Mouse (Mus musculus) limb, embryonic 10.5 days (tissue): ENCODE measurements around the gene 4930596D02Rik. TPM values are rescaled to one million over a fixed set of nuclear protein-coding genes. Genes with fewer than 3 reads are reported as not detected.

Source experiments
- DNase-seq: peaks from one replicate; pipeline ENCODE4 v3.0.0-alpha.2; 2017; ENCODE audit warnings: low spot score
- H3K27ac ChIP-seq: fragments of 300-500 bp; sonication (generic); 2 replicates; pipeline ENCODE4 v1.5.1; 2016; ENCODE audit warnings: mild to moderate bottlenecking
- H3K27me3 ChIP-seq: fragments of 300-500 bp; sonication (generic); 2 replicates; pipeline ENCODE4 v1.6.1; 2016; ENCODE audit warnings: low read depth, mild to moderate bottlenecking; ENCODE audit not compliant: poor library complexity, severe bottlenecking
- H3K36me3 ChIP-seq: fragments of 300-500 bp; sonication (generic); 2 replicates; pipeline ENCODE4 v1.6.1; 2016; ENCODE audit warnings: mild to moderate bottlenecking, moderate library complexity
- H3K4me1 ChIP-seq: fragments of 300-500 bp; sonication (generic); 2 replicates; pipeline ENCODE4 v1.6.1; 2016
- H3K4me3 ChIP-seq: fragments of 300-500 bp; sonication (generic); 2 replicates; pipeline ENCODE4 v1.5.1; 2016; ENCODE audit warnings: mild to moderate bottlenecking, moderate library complexity
- H3K9me3 ChIP-seq: fragments of 300-500 bp; sonication (generic); replicated peaks from 2 replicates; pipeline ENCODE4 v1.6.1; 2016; ENCODE audit warnings: mild to moderate bottlenecking
- WGBS: fragments of 180-500 bp; shearing (Covaris S2); methylation state at CpG from one replicate; pipeline ENCODE4 v1.1.7; 2016; 5-methylcytosine and 5-hydroxymethylcytosine counted together
- polyA plus RNA-seq: library from polyadenylated mRNA; unstranded; fragments of >200 nt; fragmentation: Nextera tagmentation; extraction: Ambion mirVana; gene quantifications from 2 replicates; pipeline ENCODE4 v1.2.1, GENCODE M21; 2016

4930596D02Rik gene
- polyA plus RNA-seq: not detected in 2 replicates

GRCm38 (mm10) chr14:35811878-35812277, at the start of gene 4930596D02Rik:
4930596D02Rik (minus strand) TSS chr14:35811978.
- no peak within 1 kb of the TSS for H3K27ac ChIP-seq

GRCm38 (mm10) chr14:35853254-35853653, 41.5 kb upstream of the 4930596D02Rik start:
- WGBS: 83% methylated on average over 1 of the region's 1 CpGs
- no peaks in the 10 kb centered on the region for H3K4me1 ChIP-seq
- H3K27ac ChIP-seq: no peak overlapping the region
- no peaks in the 10 kb centered on the region for H3K9me3 ChIP-seq
- H3K27me3 ChIP-seq: no peaks in the 10 kb centered on the region
- no peak for DNase-seq
- H3K36me3 ChIP-seq: no peaks in the 10 kb centered on the region
- no peak overlapping the region for H3K4me3 ChIP-seq

More at GRCm38 (mm10) chr14:35811878-35812277, at the start of gene 4930596D02Rik:
- Histone ChIP-seq H3K27me3 (no peaks in the 10 kb centered on the region), H3K9me3 (no peaks in the 10 kb centered on the region), H3K4me3 (no peak within 1 kb of the TSS), H3K36me3 (no peaks in the 10 kb centered on the region), H3K4me1 (no peaks in the 10 kb centered on the region)
- DNase-seq: no peak
- WGBS: 85% methylated on average over 4 of the region's 4 CpGs

GRCm38 (mm10) chr14:35845271-35845670, 33.5 kb upstream of the 4930596D02Rik start:
- WGBS: 80% methylated on average over 6 of the region's 6 CpGs
- Histone ChIP-seq H3K27ac (no peak overlapping the region), H3K4me3 (no peak overlapping the region), H3K4me1 (no peaks in the 10 kb centered on the region), H3K9me3 (no peaks in the 10 kb centered on the region), H3K27me3 (no peaks in the 10 kb centered on the region), H3K36me3 (no peaks in the 10 kb centered on the region)
- no peak for DNase-seq

- Histone ChIP-seq H3K4me1 (no peaks in the 10 kb centered on the region), H3K27me3 (no peaks in the 10 kb centered on the region), H3K27ac (no peak overlapping the region), H3K4me3 (no peak overlapping the region), H3K36me3 (no peaks in the 10 kb centered on the region), H3K9me3 (no peaks in the 10 kb centered on the region)
- DNase-seq: no peak
- 87% methylated on average over 7 of the region's 7 CpGs for WGBS
Observed at GRCm38 (mm10) chr14:35842111-35842721, 30.4 kb upstream of the 4930596D02Rik start.

GRCm38 (mm10) chr14:35792656-35793213, 19.0 kb downstream of the 4930596D02Rik start:
- 81% methylated on average over 3 of the region's 3 CpGs for WGBS

GRCm38 (mm10) chr14:35780033-35780432, 31.7 kb downstream of the 4930596D02Rik start:
- no peaks in the 10 kb centered on the region for H3K4me1 ChIP-seq
- no peak overlapping the region for H3K27ac ChIP-seq
- DNase-seq: no peak
- H3K4me3 ChIP-seq: no peak overlapping the region
- 94% methylated on average over 3 of the region's 3 CpGs for WGBS
- no peaks in the 10 kb centered on the region for H3K36me3 ChIP-seq
- no peaks in the 10 kb centered on the region for H3K27me3 ChIP-seq
- H3K9me3 ChIP-seq: no peaks in the 10 kb centered on the region

More at GRCm38 (mm10) chr14:35792656-35793213, 19.0 kb downstream of the 4930596D02Rik start:
- Histone ChIP-seq H3K27ac (no peak overlapping the region), H3K4me3 (no peak overlapping the region), H3K27me3 (no peaks in the 10 kb centered on the region), H3K4me1 (no peaks in the 10 kb centered on the region), H3K36me3 (no peaks in the 10 kb centered on the region), H3K9me3 (no peaks in the 10 kb centered on the region)
- no peak for DNase-seq

- DNase-seq: no peak
- Histone ChIP-seq H3K9me3 (no peaks in the 10 kb centered on the region), H3K4me1 (no peaks in the 10 kb centered on the region), H3K4me3 (no peak overlapping the region), H3K27ac (no peak overlapping the region), H3K27me3 (no peaks in the 10 kb centered on the region), H3K36me3 (no peaks in the 10 kb centered on the region)
- 95% methylated on average over 1 of the region's 1 CpGs for WGBS
Observed at GRCm38 (mm10) chr14:35773306-35773705, 38.5 kb downstream of the 4930596D02Rik start.
